Mouse (Mus musculus) stomach, postnatal 0 days (tissue): ENCODE measurements around the gene Bbs1. TPM values are rescaled to one million over a fixed set of nuclear protein-coding genes. Genes with fewer than 3 reads are reported as not detected.

Source experiments
- ATAC-seq: fragments of 200-750 bp; cut with Nextera tagmentation; 2 replicates; pipeline ENCODE4 v1.8.0; 2017; ENCODE audit not compliant: low FRiP score, low TSS enrichment
- DNase-seq: peaks from one replicate; pipeline ENCODE4 v3.0.0-alpha.2; 2016; ENCODE audit warnings: low spot score
- H3K27ac ChIP-seq: fragments of 300-500 bp; sonication (generic); replicated peaks from 2 replicates; pipeline ENCODE4 v1.5.1; 2014; ENCODE audit warnings: mild to moderate bottlenecking, control low read depth
- H3K27me3 ChIP-seq: fragments of 300-500 bp; sonication (generic); 2 replicates; pipeline ENCODE4 v1.6.1; 2014; ENCODE audit warnings: low read length; ENCODE audit not compliant: control insufficient read depth, insufficient read depth
- H3K36me3 ChIP-seq: fragments of 300-500 bp; sonication (generic); 2 replicates; pipeline ENCODE4 v1.6.1; 2014; ENCODE audit warnings: low read length, mixed read lengths; ENCODE audit not compliant: control insufficient read depth, insufficient read depth
- H3K4me1 ChIP-seq: fragments of 300-500 bp; sonication (generic); replicated peaks from 2 replicates; pipeline ENCODE4 v1.6.1; 2014; ENCODE audit warnings: antibody characterized with exemption; ENCODE audit not compliant: control insufficient read depth, insufficient read depth
- H3K4me2 ChIP-seq: fragments of 300-500 bp; sonication (generic); replicated peaks from 2 replicates; pipeline ENCODE4 v1.6.1; 2014; ENCODE audit warnings: low read depth, mild to moderate bottlenecking, control low read depth, moderate library complexity
- H3K4me3 ChIP-seq: fragments of 300-500 bp; sonication (generic); 2 replicates; pipeline ENCODE4 v1.5.1; 2014; ENCODE audit warnings: low read depth, low read length, control low read depth
- H3K9ac ChIP-seq: fragments of 300-500 bp; sonication (generic); 2 replicates; pipeline ENCODE4 v1.6.1; 2014; ENCODE audit warnings: mild to moderate bottlenecking, low read length, control low read depth, mixed read lengths
- H3K9me3 ChIP-seq: fragments of 300-500 bp; sonication (generic); 2 replicates; pipeline ENCODE4 v1.6.1; 2016; ENCODE audit warnings: low read length; ENCODE audit not compliant: control insufficient read depth
- CTCF ChIP-seq: IDR thresholded peaks from 2 replicates; pipeline ENCODE4 v1.5.1; 2016; ENCODE audit warnings: antibody characterized with exemption, low read depth, mild to moderate bottlenecking, moderate library complexity
- EP300 ChIP-seq: optimal IDR thresholded peaks from 2 replicates; pipeline ENCODE3; 2016; ENCODE audit warnings: antibody characterized with exemption
- WGBS: fragments of 180-500 bp; shearing (Covaris S2); extraction: QIAGEN DNeasy Blood & Tissue Kit; methylation state at CpG from one replicate; pipeline ENCODE4 v1.1.7; 2014; 5-methylcytosine and 5-hydroxymethylcytosine counted together
- polyA plus RNA-seq: library from polyadenylated mRNA; unstranded; fragments of >200 nt; fragmentation: Nextera tagmentation; extraction: Ambion mirVana; gene quantifications from 2 replicates; pipeline ENCODE4 v1.2.1, GENCODE M21; 2015

Gene Bbs1
- polyA plus RNA-seq, 1 experiment from 2014 or later = 0.95 TPM

DNA sequence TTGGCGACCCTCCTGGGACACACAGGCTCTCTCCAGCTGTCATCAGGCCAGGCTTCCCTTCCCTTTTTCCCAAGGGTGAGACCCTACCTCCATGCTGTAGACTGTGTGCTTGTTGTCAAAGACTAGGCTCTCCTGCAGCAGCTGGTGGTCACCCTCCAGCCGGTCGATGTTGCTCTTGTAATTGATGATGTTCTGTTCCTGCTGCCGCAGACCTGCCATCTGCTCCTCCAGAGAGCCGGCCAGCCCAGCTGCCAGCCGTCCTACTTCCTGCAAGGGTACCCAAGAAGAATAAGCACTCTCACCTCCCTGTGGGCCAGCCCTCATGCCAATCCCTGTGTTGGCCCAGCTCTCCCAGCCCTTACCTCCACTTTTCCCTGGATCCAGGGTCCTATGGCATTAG is 43.4 kb downstream of the Bbs1 start:
- H3K9ac ChIP-seq = no peak overlapping the region
- H3K9me3 ChIP-seq = no peaks in the 10 kb centered on the region
- H3K27me3 ChIP-seq = no peaks in the 10 kb centered on the region
- WGBS = 65% methylated on average over 6 of the region's 6 CpGs
- no peaks in the 10 kb centered on the region for H3K4me1 ChIP-seq
- no peak for TF ChIP-seq EP300
- no peak for TF ChIP-seq CTCF
- DNase-seq (no peak), ATAC-seq (no peak)
- no peak overlapping the region for H3K4me2 ChIP-seq
- no peaks in the 10 kb centered on the region for H3K36me3 ChIP-seq
- H3K4me3 ChIP-seq = no peak overlapping the region
- no peak overlapping the region for H3K27ac ChIP-seq

DNA sequence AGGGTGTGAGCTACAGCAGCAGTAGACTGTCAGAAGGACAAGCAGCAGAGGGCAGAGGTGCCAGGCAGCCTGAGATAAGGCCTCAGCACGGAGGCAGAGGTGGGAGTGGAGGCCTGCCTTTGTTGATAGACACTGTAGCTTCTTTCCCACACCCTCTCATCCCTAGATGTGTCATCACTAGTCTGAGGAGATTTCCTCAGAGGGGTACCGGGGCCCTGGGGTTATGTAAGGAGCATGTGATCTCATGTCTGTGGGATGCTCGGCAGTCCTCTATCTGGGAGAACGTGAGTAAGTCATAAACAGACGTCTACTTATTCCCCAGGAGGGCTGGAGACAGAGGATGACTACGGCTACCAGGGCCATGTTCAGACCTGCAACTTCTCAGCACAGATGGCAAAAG is 47.3 kb downstream of the Bbs1 start:
- H3K27me3 ChIP-seq = no peaks in the 10 kb centered on the region
- no peak overlapping the region for H3K27ac ChIP-seq
- WGBS = 60% methylated on average over 6 of the region's 6 CpGs
- no peak overlapping the region for H3K9ac ChIP-seq
- DNase-seq (no peak), ATAC-seq (no peak)
- H3K4me2 ChIP-seq = no peak overlapping the region
- no peaks in the 10 kb centered on the region for H3K4me1 ChIP-seq
- no peaks in the 10 kb centered on the region for H3K9me3 ChIP-seq
- no peaks in the 10 kb centered on the region for H3K36me3 ChIP-seq
- no peak overlapping the region for H3K4me3 ChIP-seq
- TF ChIP-seq EP300 (no peak), CTCF (no peak)

DNA sequence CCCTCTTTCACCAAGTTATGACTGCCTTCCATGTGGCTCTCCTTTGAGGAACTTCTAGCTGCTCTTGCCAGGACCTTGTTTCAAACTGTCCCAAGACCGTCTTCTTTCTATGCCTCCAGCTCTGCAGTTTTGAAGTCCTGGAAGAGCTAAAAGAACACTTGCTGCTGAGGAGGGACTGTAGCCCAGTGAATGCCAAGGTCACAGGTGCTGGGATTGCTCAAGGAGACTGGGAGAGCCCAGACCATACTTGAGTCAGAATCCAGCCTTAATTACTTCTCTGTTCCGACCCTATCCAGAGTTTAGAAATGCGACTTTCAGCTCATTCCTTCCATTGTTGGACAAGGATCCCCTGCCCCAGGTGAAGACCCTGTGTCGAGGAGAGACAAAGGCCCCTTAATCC is 50.5 kb downstream of the Bbs1 start:
- ATAC-seq (no peak), DNase-seq (no peak)
- Histone ChIP-seq H3K36me3 (no peaks in the 10 kb centered on the region), H3K27me3 (no peaks in the 10 kb centered on the region), H3K4me1 (no peaks in the 10 kb centered on the region), H3K4me2 (peak overlapping the region; percentile 98; the same call in 1 of the 2 replicates), H3K4me3 (no peak overlapping the region), H3K9ac (no peak overlapping the region), H3K9me3 (no peaks in the 10 kb centered on the region), H3K27ac (no peak overlapping the region)
- 72% methylated on average over 4 of the region's 4 CpGs for WGBS
- TF ChIP-seq CTCF = no peak
- TF ChIP-seq EP300 = no peak

DNA sequence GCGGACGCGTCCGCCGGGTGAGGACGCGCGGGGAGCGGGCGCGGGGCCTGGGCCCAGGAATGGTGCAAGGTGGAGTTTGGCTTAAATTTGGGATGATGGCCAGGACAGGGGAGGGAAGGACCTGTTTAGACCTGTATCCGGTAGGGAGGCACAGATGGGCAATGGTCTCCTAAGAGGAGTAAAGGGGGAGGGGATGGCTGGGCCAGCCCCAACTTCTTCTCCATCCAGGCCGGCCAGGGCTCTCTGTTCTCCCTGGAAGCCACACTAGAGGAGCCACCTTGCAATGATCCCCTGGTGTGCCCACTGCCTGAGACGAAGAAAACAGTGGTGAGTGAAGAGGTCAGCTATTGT is 51.0 kb downstream of the Bbs1 start:
- Histone ChIP-seq H3K9me3 (no peaks in the 10 kb centered on the region), H3K36me3 (no peaks in the 10 kb centered on the region), H3K27me3 (no peaks in the 10 kb centered on the region), H3K9ac (peak overlapping the region; percentile 65), H3K4me3 (peak overlapping the region; percentile 60), H3K27ac (no peak overlapping the region; the same call in 1 of the 2 replicates), H3K4me1 (no peaks in the 10 kb centered on the region), H3K4me2 (peak overlapping the region; percentile 98)
- DNase-seq (no peak), ATAC-seq (no peak; the same call in 1 of the 2 replicates)
- 1% methylated on average over 14 of the region's 14 CpGs for WGBS
- TF ChIP-seq EP300 = no peak
- TF ChIP-seq CTCF = no peak

DNA sequence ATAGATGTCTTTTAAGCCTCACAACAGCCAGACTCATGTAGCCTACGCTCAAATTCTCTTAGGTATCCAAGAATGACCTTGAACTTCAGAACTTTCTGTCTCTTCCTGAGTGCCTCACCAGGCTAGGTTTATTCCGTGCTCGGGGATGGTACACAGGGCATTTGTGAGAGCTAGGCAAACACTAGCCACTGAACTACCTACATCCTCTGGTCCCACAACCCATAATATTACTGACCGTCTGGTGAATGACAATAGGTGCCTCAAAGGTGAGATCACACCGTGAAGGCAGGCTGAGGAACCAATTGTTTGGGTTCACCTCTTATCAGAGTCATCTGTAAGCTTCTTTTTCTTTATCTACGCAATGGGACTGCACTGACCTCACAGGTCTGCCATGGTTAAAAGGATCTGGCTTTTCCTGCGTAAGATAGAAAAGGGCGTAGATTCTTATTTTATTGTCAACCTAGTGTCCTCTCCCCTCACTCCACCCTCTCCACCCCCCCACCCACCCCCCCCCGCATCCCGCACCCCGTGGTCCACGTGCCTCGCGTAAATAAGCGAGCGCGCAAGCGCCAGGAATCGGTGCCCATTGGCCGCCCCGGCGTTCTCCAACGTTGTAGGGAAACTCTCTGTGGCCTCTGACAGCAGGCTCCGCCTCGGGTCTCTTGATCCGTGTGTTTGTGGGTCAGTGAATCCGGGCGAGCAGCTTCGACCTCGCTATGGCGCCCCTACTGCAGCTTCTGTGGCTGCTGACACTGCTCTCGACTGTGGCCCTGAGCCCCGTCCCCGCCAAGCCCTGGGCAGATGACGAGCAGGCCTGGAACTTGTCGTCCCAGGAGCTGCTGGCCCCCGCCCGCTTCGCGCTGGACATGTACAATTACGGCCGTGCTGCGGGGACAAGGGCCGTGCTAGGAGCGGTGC is 51.6 kb downstream of the Bbs1 start, which contains the start of gene Ctsf:
Gene Ctsf, plus strand, starts transcription at position 579 of the 918 bp plus-strand sequence.
- Histone ChIP-seq H3K27me3 (no peaks in the 10 kb centered on the region), H3K4me3 (peak within 1 kb of the TSS; percentile 60), H3K4me1 (no peaks in the 10 kb centered on the region), H3K9ac (peak within 1 kb of the TSS; percentile 65), H3K9me3 (no peaks in the 10 kb centered on the region), H3K36me3 (no peaks in the 10 kb centered on the region), H3K27ac (no peak within 1 kb of the TSS; the same call in 1 of the 2 replicates), H3K4me2 (peak within 1 kb of the TSS; percentile 98)
- TF ChIP-seq EP300 (no peak), CTCF (peak; percentile 23; the same call in 1 of the 2 replicates)
- peak; percentile 85 for ATAC-seq
- DNase-seq = peak; percentile 82
- WGBS = 2% methylated on average over 43 of the region's 45 CpGs

DNA sequence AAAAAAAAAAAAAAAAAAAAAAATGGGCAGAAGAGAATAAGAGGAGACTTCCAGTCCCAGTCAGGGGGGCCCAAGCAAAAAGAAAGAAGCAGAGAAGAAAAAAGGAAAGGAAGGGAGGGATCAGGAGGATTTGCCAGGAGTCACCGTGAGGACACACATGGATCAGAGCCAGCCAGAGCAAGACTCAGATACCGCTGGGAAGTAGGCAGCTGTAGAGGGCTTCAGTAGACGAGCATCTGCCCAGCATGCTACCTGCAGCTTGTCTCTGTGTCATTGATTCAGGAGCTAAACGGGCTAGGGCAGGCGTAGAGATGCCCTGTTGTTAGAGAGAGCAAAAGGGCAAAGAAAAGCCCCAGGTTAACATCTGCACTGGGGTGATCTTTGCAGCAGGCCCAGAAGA is 56.1 kb downstream of the Bbs1 start:
- TF ChIP-seq CTCF (no peak), EP300 (no peak)
- 37% methylated on average over 5 of the region's 5 CpGs for WGBS
- Histone ChIP-seq H3K4me2 (no peak overlapping the region), H3K27me3 (no peaks in the 10 kb centered on the region), H3K4me1 (no peaks in the 10 kb centered on the region), H3K27ac (no peak overlapping the region), H3K36me3 (no peaks in the 10 kb centered on the region), H3K4me3 (no peak overlapping the region), H3K9ac (no peak overlapping the region), H3K9me3 (no peaks in the 10 kb centered on the region)
- DNase-seq (no peak), ATAC-seq (no peak)
